Mouse (Mus musculus) frontal cortex, postnatal 14 days (tissue): ENCODE data around the gene Neurl1b.

Source experiments
- DNase-seq, 2 experiments: peaks; one replicate each; pipeline ENCODE4 v3.0.0; 2022; ENCODE audit warnings: low spot score in 2 of 2

The Neurl1b gene

DNA sequence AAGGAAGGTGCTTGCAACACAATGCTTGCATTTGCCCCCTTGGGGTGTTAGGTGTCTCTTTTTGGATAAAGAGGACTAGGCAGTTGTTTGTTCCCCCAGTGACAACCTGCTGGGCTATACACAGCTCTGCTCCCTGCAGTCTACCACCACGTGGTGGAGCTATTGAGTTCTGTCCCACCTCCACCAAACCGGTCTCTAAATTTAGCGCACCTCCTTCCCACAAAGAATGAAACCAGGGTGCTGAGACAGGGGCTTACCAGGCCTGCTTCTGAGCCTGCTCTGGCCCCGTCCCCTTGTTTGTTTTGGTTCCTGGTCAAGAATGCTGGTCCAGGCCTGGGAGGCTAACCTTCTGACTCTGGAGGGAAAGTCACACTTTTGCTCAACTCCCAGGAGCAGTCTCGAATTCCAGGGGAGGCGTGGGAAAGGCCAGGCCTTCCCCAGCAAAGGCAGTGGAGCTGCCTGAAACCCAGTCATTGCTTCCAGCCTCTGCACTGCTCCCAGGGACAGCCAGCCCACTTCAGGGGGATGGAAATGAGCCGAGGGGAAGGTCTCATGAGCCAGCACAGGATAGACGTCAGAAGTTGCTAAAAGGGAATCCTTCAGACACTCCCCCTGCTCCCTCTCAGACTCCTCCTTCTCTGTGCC, 37.1 kb downstream of the Neurl1b start:
- no peak for DNase-seq

DNA sequence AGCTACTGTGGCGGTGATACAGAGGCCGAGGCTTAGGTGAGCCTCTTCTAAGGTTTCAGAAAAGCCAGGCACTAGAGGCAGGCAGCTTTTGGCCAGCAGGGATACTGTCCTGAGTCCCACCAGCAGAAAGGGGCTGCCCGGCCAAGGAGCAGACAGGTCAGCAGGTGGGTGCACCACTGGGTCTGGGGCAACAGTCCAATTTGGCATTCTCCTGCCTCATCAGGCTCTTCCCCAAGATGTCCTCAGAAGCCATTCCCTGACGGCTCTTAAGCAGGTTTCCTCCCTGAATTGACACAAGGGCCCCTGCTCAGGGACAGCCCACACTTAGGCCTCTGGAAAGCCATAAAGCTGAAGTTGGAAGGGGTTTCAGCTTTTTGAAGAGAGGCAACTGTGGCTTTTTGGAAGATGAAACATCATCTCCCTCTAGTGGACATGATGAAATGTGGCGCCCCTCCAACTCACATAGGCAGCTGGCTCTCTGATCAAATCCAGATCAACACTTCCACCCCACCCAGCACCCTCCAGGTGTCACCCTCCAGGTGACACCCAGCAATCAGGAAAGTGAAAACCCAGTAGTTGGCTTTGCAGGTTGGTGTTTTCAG, 37.8 kb downstream of the Neurl1b start:
- DNase-seq, result peak; percentile 45 to 65

DNA sequence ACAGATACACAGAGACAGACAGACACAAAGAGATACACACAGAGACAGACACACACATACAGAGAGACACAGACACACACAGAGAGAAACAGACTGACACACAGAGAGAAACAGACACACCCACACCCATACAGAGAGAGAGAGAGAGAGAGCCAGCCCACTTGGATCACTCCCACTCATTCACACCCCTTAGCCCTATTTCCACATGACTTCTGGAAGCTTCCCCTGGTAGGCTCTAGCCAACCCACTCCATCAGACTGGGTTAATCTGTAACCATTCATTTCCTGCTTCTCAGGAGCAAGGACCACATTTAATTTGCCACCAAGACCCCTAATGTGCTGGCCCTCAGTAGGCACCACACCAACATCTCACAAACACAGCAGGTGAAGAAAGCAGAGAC, 42.9 kb downstream of the Neurl1b start:
- no peak for DNase-seq

DNA sequence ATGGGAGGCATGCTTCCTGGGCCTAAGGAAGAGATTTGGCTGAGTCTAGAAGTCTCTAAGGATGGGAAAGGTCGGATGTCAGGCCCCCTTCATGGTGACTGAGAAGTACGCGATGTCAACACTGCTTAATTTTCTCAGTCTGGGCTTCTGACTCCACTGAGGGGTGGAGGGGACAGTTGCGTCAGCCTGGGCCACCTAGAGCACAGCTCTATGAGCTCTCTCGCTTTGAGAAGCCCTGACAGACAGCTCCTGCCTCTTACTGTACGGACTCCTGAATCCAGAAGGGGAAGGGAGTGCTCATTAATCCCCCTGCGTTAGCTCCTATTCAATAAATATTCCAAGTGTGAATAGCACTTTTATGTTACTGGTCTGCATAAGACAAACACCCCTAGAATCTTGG, 43.4 kb downstream of the Neurl1b start:
- DNase-seq, result no peak

DNA sequence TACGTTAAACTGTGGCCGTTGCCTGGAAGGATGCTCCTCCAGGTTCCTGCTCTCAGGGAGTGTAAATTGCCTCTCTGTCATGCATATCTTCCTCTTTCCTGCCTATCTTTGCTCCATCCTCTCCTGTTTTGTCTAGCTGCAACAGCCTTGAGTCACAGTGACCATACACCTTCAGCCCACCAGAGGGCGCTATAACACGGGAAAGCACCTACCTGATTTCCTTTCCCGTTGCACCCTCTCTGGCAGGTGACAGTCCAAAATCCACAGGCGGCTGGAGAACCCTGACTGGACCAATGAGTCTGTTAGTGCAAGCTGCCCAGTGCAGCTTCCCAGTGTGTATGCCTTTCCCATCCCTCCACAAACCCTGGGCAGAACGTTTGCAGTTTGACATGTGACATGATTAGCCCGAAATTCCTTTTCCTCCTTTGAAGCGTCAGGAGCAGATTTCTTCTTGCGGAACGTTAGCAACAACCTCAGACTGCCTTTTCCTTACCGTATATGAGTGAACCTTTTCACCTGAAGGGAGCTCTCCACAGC, 48.1 kb downstream of the Neurl1b start:
- DNase-seq, result peak in 1 of 2 experiments; percentile 78

DNA sequence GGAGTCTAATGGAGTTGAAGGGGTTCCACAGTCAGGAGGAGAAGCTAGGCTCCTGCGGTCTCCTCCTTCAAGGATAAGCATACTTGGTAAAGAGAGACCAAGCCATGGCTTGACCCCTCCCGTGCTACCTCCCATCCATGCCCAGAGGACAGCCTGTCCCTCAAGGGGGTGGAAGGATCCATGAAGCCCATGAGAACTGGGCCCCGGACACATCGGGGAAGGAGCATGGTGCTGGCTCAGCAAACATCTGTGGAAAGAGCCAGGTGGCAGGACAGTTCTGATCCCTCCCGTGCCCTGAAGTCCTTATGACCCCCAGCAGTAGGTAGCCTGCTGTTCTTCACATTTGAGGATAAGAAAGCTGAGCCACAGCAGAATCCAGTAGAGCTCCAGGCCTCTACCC, 48.8 kb downstream of the Neurl1b start:
- no peak for DNase-seq

DNA sequence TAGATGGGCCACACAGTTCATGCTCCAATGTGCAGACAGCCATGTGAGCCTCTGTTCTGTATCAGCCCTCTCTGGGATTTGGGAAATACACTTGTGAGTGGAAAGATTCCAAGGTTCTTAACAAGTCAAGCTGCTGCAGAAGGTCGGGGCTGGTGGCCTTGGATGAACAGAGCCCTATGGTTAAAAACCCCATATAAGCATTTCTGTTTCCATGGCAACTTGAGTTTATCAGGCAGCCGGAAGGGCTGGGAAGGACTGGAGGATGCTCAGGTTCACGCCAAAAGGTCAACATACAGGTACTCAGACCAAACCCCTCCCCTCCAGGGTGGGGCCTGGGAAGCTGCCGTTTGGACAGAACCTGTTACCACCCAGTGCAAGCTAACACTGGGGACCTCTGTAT, 49.4 kb downstream of the Neurl1b start:
- DNase-seq, result no peak

DNA sequence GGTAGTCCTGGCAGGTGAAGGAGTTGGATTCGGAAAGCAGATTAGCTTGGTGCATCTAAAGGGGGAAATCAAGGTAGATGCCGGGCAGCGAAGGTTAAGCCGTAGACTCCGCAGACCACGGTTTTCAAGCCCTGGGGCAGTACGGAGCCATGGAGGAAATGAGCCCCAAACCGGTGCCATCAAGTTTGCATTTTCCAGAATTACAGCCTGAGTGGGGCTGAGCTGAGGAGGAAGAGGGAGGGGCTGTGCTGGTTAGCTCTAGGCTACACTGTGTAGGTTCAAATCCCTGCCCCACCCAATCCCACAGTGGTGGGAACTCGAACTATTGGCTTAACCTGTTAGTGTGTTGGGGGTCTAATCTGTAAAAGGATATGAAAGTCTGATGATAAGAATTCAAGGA, 49.9 kb downstream of the Neurl1b start:
- DNase-seq, result no peak

DNA sequence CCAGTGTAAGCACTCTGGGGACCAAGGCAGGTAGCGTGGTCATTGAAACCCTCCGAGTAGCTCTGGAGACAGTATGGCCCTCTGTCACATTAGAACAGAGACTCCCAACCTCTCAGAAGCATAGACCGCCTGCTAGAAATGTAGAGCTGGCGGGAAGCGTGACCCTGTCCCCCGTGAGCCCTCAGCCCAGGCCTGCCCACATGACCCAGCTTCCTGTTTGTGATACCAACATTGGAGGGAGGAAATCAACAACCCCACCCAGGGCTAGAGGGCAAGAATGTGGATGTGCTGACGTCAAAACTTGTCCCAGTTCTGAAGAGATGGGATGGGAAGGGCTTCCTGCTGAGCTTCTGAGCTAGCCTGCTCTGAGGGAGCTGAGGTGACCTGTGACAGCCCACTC, 50.3 kb downstream of the Neurl1b start:
- DNase-seq, result no peak

DNA sequence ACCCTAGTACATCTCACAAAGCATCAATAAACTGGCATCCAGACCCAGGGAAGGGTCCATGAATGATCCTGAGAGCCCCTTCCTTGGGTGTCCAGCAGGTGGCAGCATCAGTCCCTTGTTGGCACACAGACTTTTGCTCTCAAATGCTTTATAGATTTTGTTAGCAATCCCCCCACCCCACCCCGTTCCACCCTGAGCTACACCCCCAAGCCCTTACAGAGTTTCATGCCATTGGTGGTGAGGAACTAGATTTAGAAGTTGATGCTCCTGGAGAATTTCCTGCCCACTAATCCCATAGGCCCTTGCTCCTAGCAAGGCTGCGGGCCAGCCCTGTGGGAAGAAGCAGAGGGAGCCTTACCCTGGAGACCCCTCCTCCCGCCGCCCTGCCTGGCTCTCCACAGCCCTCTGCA, 52.1 kb downstream of the Neurl1b start:
- peak in 1 of 2 experiments; percentile 73 for DNase-seq

DNA sequence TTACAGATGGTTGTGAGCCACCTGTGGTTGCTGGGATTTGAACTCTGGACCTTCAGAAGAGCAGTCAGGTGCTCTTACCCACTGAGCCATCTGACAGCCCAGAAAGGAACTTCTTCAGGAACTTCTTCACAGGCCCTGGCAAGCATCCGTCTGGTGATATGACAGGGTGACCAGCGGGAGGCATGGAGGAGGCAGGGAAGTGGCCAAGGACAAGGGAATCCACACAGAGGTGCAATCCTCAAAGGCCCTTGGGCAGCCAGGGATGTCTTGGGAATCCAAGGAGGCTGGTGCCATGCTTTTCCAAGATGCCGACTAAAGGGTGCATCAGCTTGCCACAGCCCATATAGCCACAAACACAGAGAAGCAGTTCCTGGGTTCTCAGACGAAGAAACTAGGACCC, 53.0 kb downstream of the Neurl1b start:
- no peak for DNase-seq

DNA sequence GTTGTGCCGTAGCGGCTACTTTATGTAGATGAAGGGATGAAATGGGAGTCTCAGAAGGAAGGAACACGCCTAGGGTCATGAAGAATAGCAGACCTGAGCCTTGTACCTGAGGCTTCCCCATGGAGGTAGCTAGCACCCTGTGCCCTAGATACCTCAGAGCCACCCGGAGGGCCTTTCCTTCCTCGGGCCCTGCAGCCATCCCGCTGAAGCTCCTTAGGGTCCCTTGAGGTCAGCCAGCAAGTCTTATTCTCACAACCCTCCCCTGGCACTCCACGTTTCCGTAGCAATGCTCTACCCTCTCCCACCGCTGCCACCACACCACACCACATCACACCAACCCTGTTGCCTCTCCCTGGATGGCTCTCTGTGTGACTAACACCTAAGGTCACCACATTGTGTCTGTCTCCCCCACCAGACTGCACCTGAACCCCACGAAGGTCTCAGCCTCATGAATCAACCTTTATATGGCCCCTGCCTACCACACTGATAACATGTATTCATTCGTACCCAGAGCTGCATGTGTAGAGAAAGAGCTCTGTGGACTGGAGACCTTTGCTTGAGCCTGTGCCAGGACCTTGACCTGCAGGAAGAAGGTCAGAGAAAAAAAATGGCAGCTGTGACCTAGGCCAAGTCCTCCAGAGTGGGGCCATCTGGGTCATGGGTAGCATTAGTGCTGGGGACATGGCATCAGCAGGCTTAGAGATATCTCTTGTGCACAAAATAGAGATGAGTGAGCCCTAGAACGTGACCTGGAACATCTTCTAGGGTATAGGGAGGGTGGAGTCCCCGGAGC, 53.7 kb downstream of the Neurl1b start:
- no peak for DNase-seq

DNA sequence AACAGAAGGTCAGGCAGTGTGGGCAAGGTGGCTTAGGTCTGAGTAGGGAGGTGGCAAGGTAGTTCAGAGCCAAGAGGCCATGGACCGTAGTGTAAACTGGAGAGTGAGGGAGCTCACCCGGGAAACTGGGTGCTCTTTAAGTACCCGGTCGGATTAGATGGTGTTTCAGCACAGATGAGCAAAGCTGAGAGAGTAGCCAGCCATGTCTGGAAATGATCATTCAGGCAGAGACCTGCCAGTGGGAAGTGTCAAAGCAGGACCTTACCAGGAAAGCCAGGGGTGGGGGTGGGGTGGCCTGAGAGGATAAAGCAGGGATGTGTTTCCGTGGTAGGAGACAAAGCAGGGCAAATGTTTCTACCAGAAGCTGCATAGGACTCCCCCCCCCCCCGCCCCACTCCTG, 62.2 kb downstream of the Neurl1b start:
- no peak for DNase-seq

DNA sequence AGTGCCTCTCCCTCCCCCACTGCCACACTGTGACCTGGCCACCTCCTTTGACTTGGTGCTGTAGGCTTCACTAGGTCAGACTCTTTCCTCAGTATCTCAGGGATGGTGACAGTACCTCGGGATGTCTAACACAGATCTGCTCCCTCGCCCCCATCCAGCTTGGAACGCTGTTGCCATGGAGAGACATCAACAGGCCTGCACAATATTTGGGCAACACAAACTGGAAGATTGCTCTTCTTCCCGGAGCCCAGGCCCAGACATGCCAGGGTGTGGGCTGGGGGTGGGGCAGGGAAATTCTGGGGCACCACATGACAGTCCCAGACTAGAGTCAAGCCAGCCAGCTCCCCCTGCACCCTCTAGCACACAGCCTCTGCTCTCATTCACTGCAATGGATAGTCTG, 64.0 kb downstream of the Neurl1b start:
- no peak for DNase-seq

DNA sequence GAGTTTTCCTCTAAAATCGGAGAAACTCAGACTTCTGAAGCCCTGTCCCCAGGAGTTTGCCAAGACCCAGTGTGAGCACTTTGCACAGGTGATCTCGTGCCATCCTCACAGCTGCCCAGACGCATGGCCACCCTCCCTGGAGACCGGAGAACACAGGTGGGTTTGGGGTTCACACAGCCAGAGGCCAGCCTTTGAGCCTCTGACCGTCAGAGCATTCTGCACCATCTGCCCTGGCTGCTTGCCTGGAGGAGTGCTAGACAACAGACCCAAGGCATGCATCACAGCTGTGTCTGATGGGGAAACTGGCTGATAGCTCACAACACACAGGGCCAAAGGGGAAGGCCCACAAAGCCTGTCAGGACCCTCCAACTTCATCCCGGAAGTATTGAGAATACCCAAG, 65.0 kb downstream of the Neurl1b start:
- no peak for DNase-seq

DNA sequence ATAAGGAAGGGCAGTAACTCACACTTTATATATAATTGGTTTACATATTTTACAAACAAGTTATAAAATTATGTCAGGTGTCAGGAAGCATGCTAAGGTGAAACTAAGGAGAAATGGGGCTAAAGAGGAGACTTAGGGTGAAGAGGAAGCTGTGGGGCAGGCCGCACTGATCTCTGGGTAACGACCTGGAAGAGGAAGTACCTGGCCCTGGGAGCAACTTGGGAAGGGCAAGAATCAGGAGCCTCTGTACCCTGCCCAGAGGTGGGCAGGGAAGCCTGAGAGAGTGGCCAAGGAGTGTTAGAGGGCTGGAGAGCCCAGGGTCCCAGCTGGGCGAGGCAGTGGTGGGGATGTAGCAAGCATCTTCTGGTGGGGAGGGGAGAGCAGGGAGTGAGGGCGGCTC, 66.3 kb downstream of the Neurl1b start:
- no peak for DNase-seq

DNA sequence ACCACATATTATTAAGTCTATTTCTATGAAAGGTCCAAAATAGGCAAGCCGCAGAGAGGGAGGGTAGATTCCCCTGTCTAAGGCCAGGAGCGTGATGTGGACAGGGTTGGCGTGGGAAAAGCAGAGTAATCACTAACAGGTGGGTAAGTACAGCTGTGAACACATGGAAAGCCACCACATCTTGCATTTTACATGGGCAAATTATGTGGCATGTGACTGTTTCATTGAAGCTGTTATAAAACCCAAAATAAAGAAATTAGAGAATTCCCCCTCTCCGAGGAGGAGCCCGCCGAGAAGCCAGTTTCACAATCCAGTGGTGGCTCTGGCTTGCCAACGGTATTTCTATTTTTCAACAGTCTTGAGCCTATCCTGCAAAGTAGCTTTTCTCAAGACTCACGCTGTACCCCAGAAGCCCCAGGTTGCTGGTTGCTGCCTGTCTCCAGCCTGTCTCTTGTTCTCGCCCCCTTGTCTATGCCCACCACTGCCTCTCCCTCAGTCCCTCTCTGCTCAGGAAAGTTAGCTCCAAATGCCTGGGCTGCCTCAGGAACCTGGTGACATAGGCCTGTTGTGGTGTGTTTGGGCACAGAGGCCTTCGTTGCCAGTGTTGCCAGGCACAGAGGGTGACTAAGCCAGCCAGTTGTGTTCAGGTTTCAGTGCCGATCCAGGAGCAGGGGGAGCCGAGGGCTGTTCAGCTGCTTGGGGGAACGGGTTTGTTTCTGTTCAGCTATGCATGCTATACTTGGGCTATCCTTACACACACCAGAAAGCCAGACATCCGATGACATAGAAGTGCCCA, 70.2 kb downstream of the Neurl1b start:
- DNase-seq, result no peak

DNA sequence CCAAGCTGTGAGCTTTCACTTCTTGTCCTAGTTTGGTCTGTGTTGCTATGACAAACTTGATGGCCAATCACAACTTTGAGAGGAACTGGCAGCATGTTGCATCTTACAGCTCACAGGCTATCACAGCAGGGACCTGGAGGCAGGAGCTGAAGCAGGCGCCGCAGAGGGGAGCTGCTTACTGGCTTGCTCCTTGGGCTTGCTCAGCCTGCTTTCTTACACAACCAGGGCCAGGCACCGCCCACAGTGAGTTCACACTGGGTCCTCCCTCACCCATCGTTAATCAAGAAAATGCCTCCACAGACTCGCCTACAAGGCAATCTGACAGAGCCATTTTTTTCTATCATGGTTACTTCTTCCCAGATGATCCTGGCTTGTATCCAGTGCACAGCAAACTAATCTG, 72.6 kb downstream of the Neurl1b start:
- no peak for DNase-seq

DNA sequence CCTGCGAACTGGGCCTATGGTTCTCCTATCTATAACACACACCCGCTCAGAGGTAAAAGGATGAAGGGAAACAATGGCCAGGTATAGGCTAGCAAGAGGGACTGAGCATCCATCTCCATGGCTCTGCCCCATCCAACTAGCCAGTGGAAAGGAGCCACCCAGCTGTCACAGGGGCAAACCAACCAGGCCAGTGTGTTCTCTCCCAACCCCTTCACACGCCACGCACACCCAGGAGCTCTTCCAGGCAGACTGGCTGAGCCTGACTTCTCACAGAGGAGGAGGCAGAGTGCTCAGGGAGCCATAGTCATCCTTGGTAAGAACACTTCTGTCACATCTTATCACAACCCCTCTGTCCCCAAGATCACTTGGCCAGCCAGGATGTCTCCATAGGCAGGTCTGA, 73.3 kb downstream of the Neurl1b start:
- no peak for DNase-seq

DNA sequence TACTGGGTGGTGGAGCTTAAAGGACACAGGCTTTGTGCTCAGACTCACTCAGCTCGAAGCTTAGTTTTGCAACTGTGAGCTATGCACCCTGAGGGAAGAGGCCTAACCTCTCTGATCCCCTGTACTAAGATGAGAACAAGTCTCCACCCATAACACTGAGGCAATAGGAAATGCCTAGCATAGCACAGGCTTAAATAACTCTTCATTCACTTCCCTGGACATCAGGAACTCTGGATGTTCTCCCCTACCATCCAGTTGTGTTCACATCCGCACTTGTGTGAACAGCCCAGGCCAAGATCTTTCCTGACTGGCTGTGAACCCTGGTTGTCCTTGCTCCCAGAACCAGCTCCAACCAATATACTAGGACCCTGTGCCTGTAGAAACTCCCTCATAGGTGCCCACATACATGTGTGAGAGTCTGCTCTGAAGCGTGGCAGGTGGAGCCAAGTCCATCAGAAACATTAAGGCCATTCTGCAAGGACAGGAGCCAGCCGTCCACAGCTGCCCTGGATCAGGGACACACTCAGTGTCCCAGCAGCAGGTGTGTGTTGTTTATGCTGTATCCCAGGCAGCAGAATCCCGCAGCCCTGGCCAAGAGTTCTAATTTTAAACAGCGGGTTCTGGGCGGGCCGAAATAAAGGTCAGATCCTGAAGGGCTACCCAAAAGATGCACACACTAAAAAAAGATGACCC, 74.2 kb downstream of the Neurl1b start:
- DNase-seq, result no peak

DNA sequence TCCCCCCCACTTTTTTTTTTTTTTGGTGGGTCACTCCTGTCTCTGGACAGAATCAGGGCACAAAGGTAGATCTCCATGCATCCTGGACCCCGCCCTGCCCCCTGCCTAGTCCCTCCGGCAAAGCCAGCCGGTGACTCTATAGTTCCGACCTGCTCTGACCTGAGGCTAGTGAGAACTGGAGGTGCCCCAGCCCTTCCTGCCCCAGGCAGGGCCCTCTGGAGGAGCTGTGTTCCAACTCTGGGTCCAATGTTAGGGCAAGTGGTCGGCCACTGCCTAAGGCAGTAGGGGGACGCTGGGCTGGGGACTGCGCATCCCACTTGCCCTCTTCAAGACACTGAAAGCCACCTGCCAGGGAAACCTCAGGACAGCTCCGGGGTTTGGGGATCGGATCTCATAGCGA, 75.4 kb downstream of the Neurl1b start:
- no peak for DNase-seq

DNA sequence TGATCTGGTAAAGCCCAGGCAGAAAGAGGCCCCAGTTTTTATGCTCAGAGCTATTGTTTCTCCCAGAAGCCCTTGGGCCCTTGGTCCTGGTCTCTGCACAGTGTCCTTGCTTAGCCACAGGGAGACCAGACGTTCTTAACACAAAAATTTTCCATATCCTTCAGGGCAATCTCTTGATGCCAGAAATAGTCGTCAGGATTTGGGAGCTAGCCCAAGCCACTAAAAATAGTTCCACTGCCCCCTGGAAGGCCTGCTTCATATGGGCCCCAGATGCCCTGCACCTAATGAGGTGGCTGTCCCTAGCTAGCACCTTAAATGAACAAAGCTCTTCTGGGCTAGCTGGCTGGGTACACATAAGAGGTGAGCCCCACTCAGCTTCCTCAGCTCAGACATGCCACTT, 76.3 kb downstream of the Neurl1b start:
- no peak for DNase-seq
